Mouse (Mus musculus) CH12.LX (cell line): ENCODE results near the gene Agfg1. TPM values are rescaled to one million over a fixed set of nuclear protein-coding genes. Genes with fewer than 3 reads are reported as not detected.

ENCODE experiments used
- DNase-seq: peaks from one replicate; pipeline ENCODE4 v3.0.0-alpha.2; 2013; ENCODE audit errors: extremely low read depth
- H3K27ac ChIP-seq: 2 replicates; pipeline ENCODE4 v1.5.1; 2012; ENCODE audit warnings: low read depth, mild to moderate bottlenecking, control low read depth, moderate library complexity; ENCODE audit not compliant: insufficient read depth
- H3K27me3 ChIP-seq: replicated peaks from 2 replicates; pipeline ENCODE3; 2012; ENCODE audit warnings: inconsistent platforms
- H3K36me3 ChIP-seq, 2 experiments: replicated peaks in 1 of 2; 2 replicates each; pipeline versions ENCODE3 to v1.6.1; 2012; ENCODE audit warnings: inconsistent platforms in 1 of 2, low read length in 1 of 2, mild to moderate bottlenecking in 1 of 2, mixed read lengths in 1 of 2, moderate library complexity in 1 of 2; ENCODE audit not compliant: control insufficient read depth in 1 of 2, insufficient read depth in 1 of 2
- H3K4me1 ChIP-seq, 2 experiments: 2 replicates each; pipeline ENCODE4 v1.6.1; 2012; ENCODE audit warnings: inconsistent platforms in 1 of 2, moderate library complexity in 1 of 2; ENCODE audit not compliant: insufficient read depth in 2 of 2, control insufficient read depth in 1 of 2
- H3K4me2 ChIP-seq: 2 replicates; pipeline ENCODE4 v1.6.1; 2012; ENCODE audit warnings: low read depth, mild to moderate bottlenecking, control low read depth; ENCODE audit not compliant: poor library complexity, insufficient read depth, severe bottlenecking
- H3K4me3 ChIP-seq, 3 experiments: fragments of 150-350 bp in 1 of 3; sonication (generic) in 1 of 3; replicated peaks in 1 of 3; 2 replicates each; pipeline versions ENCODE3 to v1.5.1; 2011 to 2012; ENCODE audit warnings: low read depth in 2 of 3, low read length in 2 of 3, mild to moderate bottlenecking in 2 of 3, moderate library complexity in 2 of 3, control low read depth in 1 of 3, improper control_type of control experiment in 1 of 3, inconsistent platforms in 1 of 3, mixed read lengths in 1 of 3; ENCODE audit not compliant: poor library complexity in 1 of 3
- H3K79me2 ChIP-seq: replicated peaks from 2 replicates; pipeline ENCODE4 v1.6.1; 2012; ENCODE audit warnings: mild to moderate bottlenecking, moderate library complexity; ENCODE audit not compliant: control insufficient read depth, poor library complexity, insufficient read depth, severe bottlenecking; ENCODE audit errors: extremely low read depth
- H3K9ac ChIP-seq: 2 replicates; pipeline ENCODE4 v1.6.1; 2012; ENCODE audit warnings: low read depth, mild to moderate bottlenecking, control low read depth, moderate library complexity; ENCODE audit not compliant: insufficient read depth
- H3K9me3 ChIP-seq: replicated peaks from 2 replicates; pipeline ENCODE3; 2012; ENCODE audit warnings: low read length, inconsistent platforms, mixed read lengths
- BHLHE40 ChIP-seq: IDR thresholded peaks from 2 replicates; pipeline ENCODE4 v1.6.1; 2011; ENCODE audit warnings: mild to moderate bottlenecking, low read depth, low read length, improper control_type of control experiment
- CHD1 ChIP-seq: IDR thresholded peaks from 2 replicates; pipeline ENCODE4 v1.6.1; 2012; ENCODE audit warnings: low read depth, low read length, improper control_type of control experiment, inconsistent platforms
- CHD2 ChIP-seq: IDR thresholded peaks from 2 replicates; pipeline ENCODE4 v1.6.1; 2011; ENCODE audit warnings: low read length, improper control_type of control experiment
- CTCF ChIP-seq, 2 experiments: IDR thresholded peaks in 1 of 2; conservative IDR thresholded peaks in 1 of 2; 2 replicates each; pipeline ENCODE4 v1.5.1; 2011 to 2012; ENCODE audit warnings: low read depth in 2 of 2, low read length in 2 of 2, improper control_type of control experiment in 1 of 2, inconsistent platforms in 1 of 2, mild to moderate bottlenecking in 1 of 2, moderate library complexity in 1 of 2
- E2F4 ChIP-seq: IDR thresholded peaks from 2 replicates; pipeline ENCODE4 v1.6.1; 2011; ENCODE audit warnings: low read depth, low read length, improper control_type of control experiment; ENCODE audit not compliant: insufficient replicate concordance
- EP300 ChIP-seq: IDR thresholded peaks from 2 replicates; pipeline ENCODE4 v1.6.1; 2011; ENCODE audit warnings: low read length, improper control_type of control experiment
- ETS1 ChIP-seq: conservative IDR thresholded peaks from 2 replicates; pipeline ENCODE4 v1.6.1; 2012; ENCODE audit warnings: low read depth, mild to moderate bottlenecking, inconsistent platforms, low read length, improper control_type of control experiment, moderate library complexity
- IRF4 ChIP-seq: IDR thresholded peaks from 2 replicates; pipeline ENCODE4 v1.6.1; 2014; ENCODE audit warnings: low read depth, mild to moderate bottlenecking, inconsistent platforms, low read length, improper control_type of control experiment
- JUN ChIP-seq: IDR thresholded peaks from 2 replicates; pipeline ENCODE4 v1.6.1; 2011; ENCODE audit warnings: low read depth, mild to moderate bottlenecking, low read length, improper control_type of control experiment, moderate library complexity; ENCODE audit not compliant: insufficient read depth
- JUND ChIP-seq: conservative IDR thresholded peaks from 2 replicates; pipeline ENCODE4 v1.6.1; 2011; ENCODE audit warnings: low read depth, low read length, improper control_type of control experiment
- KAT2A ChIP-seq: IDR thresholded peaks from 2 replicates; pipeline ENCODE4 v1.6.1; 2012; ENCODE audit warnings: low read length, improper control_type of control experiment, inconsistent platforms; ENCODE audit not compliant: insufficient replicate concordance
- MAX ChIP-seq: IDR thresholded peaks from 2 replicates; pipeline ENCODE4 v1.6.1; 2011; ENCODE audit warnings: low read length, improper control_type of control experiment
- MEF2A ChIP-seq: IDR thresholded peaks from 2 replicates; pipeline ENCODE4 v1.6.1; 2014; ENCODE audit warnings: low read depth, mild to moderate bottlenecking, inconsistent platforms, low read length, improper control_type of control experiment, borderline replicate concordance
- NELFE ChIP-seq: IDR thresholded peaks from 2 replicates; pipeline ENCODE4 v1.6.1; 2011; ENCODE audit warnings: low read depth, low read length, improper control_type of control experiment
- NRF1 ChIP-seq: IDR thresholded peaks from 2 replicates; pipeline ENCODE4 v1.6.1; 2014; ENCODE audit warnings: low read depth, mild to moderate bottlenecking, inconsistent platforms, low read length, improper control_type of control experiment, moderate library complexity
- PAX5 ChIP-seq: IDR thresholded peaks from 2 replicates; pipeline ENCODE4 v1.6.1; 2012; ENCODE audit warnings: low read length, inconsistent platforms, mixed read lengths
- POLR2A ChIP-seq: IDR thresholded peaks from 2 replicates; pipeline ENCODE4 v1.6.1; 2011; ENCODE audit warnings: low read depth, mild to moderate bottlenecking, improper control_type of control experiment, low read length
- POLR2AphosphoS2 ChIP-seq: IDR thresholded peaks from 2 replicates; pipeline ENCODE4 v1.6.1; 2011; ENCODE audit warnings: low read depth, low read length, improper control_type of control experiment
- SIN3A ChIP-seq: IDR thresholded peaks from 2 replicates; pipeline ENCODE4 v1.6.1; 2012; ENCODE audit warnings: low read length, improper control_type of control experiment, inconsistent platforms
- SMC3 ChIP-seq: IDR thresholded peaks from 2 replicates; pipeline ENCODE4 v1.6.1; 2011; ENCODE audit warnings: low read depth, low read length, improper control_type of control experiment
- TCF12 ChIP-seq: IDR thresholded peaks from 2 replicates; pipeline ENCODE4 v1.6.1; 2014; ENCODE audit warnings: low read depth, mild to moderate bottlenecking, inconsistent platforms, low read length, improper control_type of control experiment
- UBTF ChIP-seq: IDR thresholded peaks from 2 replicates; pipeline ENCODE4 v1.6.1; 2012; ENCODE audit warnings: low read depth, mild to moderate bottlenecking, inconsistent platforms, low read length, improper control_type of control experiment, moderate library complexity
- USF1 ChIP-seq: IDR thresholded peaks from 2 replicates; pipeline ENCODE4 v1.6.1; 2014; ENCODE audit warnings: low read depth, mild to moderate bottlenecking, inconsistent platforms, low read length, improper control_type of control experiment
- USF2 ChIP-seq: conservative IDR thresholded peaks from 2 replicates; pipeline ENCODE4 v1.6.1; 2011; ENCODE audit warnings: low read depth, low read length, improper control_type of control experiment
- ZKSCAN1 ChIP-seq: IDR thresholded peaks from 2 replicates; pipeline ENCODE4 v1.6.1; 2012; ENCODE audit warnings: low read depth, inconsistent platforms, low read length, improper control_type of control experiment, borderline replicate concordance
- ZMIZ1 ChIP-seq: IDR thresholded peaks from 2 replicates; pipeline ENCODE4 v1.6.1; 2012; ENCODE audit warnings: low read depth, mild to moderate bottlenecking, inconsistent platforms, low read length, improper control_type of control experiment
- ZNF384 ChIP-seq: IDR thresholded peaks from 2 replicates; pipeline ENCODE4 v1.6.1; 2012; ENCODE audit warnings: low read depth, low read length, improper control_type of control experiment, inconsistent platforms
- dilution Hi-C: fragments of 300-500 bp; cut with MboI; formaldehyde crosslinking; loops from 2 replicates; pipeline ENCODE4 v1.14.3; 2020; ENCODE audit warnings: low sequenced_read_pairs; ENCODE audit not compliant: extremely low pct_unique_long_range_greater_than_20kb, extremely low pct_ligation_motif_present
- in situ Hi-C: fragments of 300-500 bp; cut with MboI; formaldehyde crosslinking; loops from 3 replicates; pipeline ENCODE4 v1.14.3; 2019; ENCODE audit warnings: low sequenced_read_pairs, low pct_ligation_motif_present, low pct_unique_long_range_greater_than_20kb, mixed read lengths
- polyA plus RNA-seq: library from polyadenylated mRNA; unstranded; fragments of >175 nt; gene quantifications from 2 replicates; pipeline ENCODE4 v1.2.1, GENCODE M21; 2012; ENCODE audit warnings: low read depth; ENCODE audit not compliant: insufficient read length
- total RNA-seq, 2 experiments: library from RNA; depleted of rRNA; stranded (reverse); fragments of 300-350 nt in 1 of 2; fragments of >200 nt in 1 of 2; gene quantifications; 2 replicates each; pipeline ENCODE4 v1.2.3; 2012 to 2014

Gene Agfg1
- total and polyA plus RNA-seq, 3 experiments: 59.0 to 127 (median 106) TPM

- Histone ChIP-seq H3K27ac (no peak overlapping the region), H3K79me2 (no peaks in the 10 kb centered on the region), H3K9me3 (no peaks in the 10 kb centered on the region), H3K4me1 (peaks cover 0 to 9% of the 10 kb centered on the region in 2 experiments; a peak in 2 of 4 replicates), H3K4me3 (no peak overlapping the region), H3K4me2 (no peak overlapping the region), H3K36me3 (no peaks in the 10 kb centered on the region), H3K27me3 (no peaks in the 10 kb centered on the region), H3K9ac (no peak overlapping the region)
- dilution Hi-C loops: no loop called here
- in situ Hi-C loops: loop anchor here (25.0 kb wide), 1 partner anchor 393 kb away; no protein-coding TSS in a partner anchor
- no peak for TF ChIP-seq SIN3A
- TF ChIP-seq IRF4: no peak
- no peak for TF ChIP-seq E2F4
- TF ChIP-seq TCF12: no peak
- TF ChIP-seq POLR2A: no peak
- no peak for TF ChIP-seq UBTF
- TF ChIP-seq CHD2: no peak
- TF ChIP-seq ZMIZ1: no peak
- TF ChIP-seq MAX: no peak
- no peak for TF ChIP-seq KAT2A
- TF ChIP-seq JUND: no peak
- TF ChIP-seq CTCF (conservative IDR thresholded peaks at IDR 0.05 in 1 of 2, IDR thresholded peaks at IDR 0.05 in 1 of 2; ENCODE audit: low read depth in 2 of 2, low read length in 2 of 2): no peak
- no peak for TF ChIP-seq USF1
- TF ChIP-seq SMC3: no peak
- DNase-seq: no peak
Measured at GRCm38 (mm10) chr1:82793986-82794385, 45.3 kb upstream of the Agfg1 start.

- no peak for DNase-seq
- H3K27ac ChIP-seq: no peak overlapping the region
- no peak for TF ChIP-seq NRF1
- no peak for TF ChIP-seq BHLHE40
- TF ChIP-seq ZKSCAN1: no peak
- TF ChIP-seq MEF2A: no peak
- TF ChIP-seq EP300: no peak
- no peak for TF ChIP-seq ZMIZ1
- no peak for TF ChIP-seq ETS1
- no peak for TF ChIP-seq NELFE
- TF ChIP-seq IRF4: no peak
- no peak for TF ChIP-seq CHD1
- TF ChIP-seq PAX5: no peak
- TF ChIP-seq KAT2A: no peak
- no peak for TF ChIP-seq USF2
- no peak for TF ChIP-seq JUN
- TF ChIP-seq POLR2AphosphoS2: no peak
- TF ChIP-seq E2F4: no peak
- TF ChIP-seq ZNF384: no peak
- TF ChIP-seq UBTF: no peak
- H3K4me3 ChIP-seq: no peak overlapping the region
- in situ Hi-C loops: loop anchor here (25.0 kb wide), 1 partner anchor 392 kb away; no protein-coding TSS in a partner anchor
- no peaks in the 10 kb centered on the region for H3K79me2 ChIP-seq
- no peaks in the 10 kb centered on the region for H3K36me3 ChIP-seq
- no peaks in the 10 kb centered on the region for H3K27me3 ChIP-seq
- no peak overlapping the region for H3K4me2 ChIP-seq
- H3K9ac ChIP-seq: no peak overlapping the region
- H3K9me3 ChIP-seq: no peaks in the 10 kb centered on the region
- dilution Hi-C loops: no loop called here
- H3K4me1 ChIP-seq: peaks cover 0 to 9% of the 10 kb centered on the region in 2 experiments; a peak in 2 of 4 replicates
Measured at GRCm38 (mm10) chr1:82795211-82795610, 44.1 kb upstream of the Agfg1 start.
